Mouse (Mus musculus) macrophage (primary cell): ENCODE measurements around the gene Sfswap. TPM values are rescaled to one million over a fixed set of nuclear protein-coding genes. Genes with fewer than 3 reads are reported as not detected.
"Not testable (repeated sequence)": the region's sequence is repeated elsewhere in the genome, so short reads cannot be mapped to it uniquely, and the experiment has no call there.

ENCODE experiments used
- H3K27ac ChIP-seq: fragments of 350-480 bp; formaldehyde crosslinking; 2 replicates; pipeline ENCODE4 v1.9.0; 2021
- H3K36me3 ChIP-seq: fragments of 350-480 bp; formaldehyde crosslinking; 2 replicates; pipeline ENCODE4 v1.9.0; 2021; ENCODE audit errors: inconsistent target
- H3K4me3 ChIP-seq: fragments of 350-480 bp; formaldehyde crosslinking; 2 replicates; pipeline ENCODE4 v1.9.0; 2021; ENCODE audit errors: inconsistent target
- H3K79me2 ChIP-seq: fragments of 350-480 bp; formaldehyde crosslinking; 2 replicates; pipeline ENCODE4 v1.9.0; 2021; ENCODE audit errors: inconsistent target
- WGBS: methylation state at CpG from one replicate; pipeline ENCODE4 v1.1.7; 2026; ENCODE audit warnings: inconsistent platforms; ENCODE audit not compliant: missing documents; 5-methylcytosine and 5-hydroxymethylcytosine counted together
- polyA plus RNA-seq: library from polyadenylated mRNA; stranded (reverse); fragments of 250-400 nt; gene quantifications from 3 replicates; pipeline ENCODE4 v1.2.4, GENCODE M21; 2018; ENCODE audit warnings: inconsistent platforms
- total RNA-seq, 78 experiments: library from RNA; depleted of rRNA; stranded (reverse); fragments of 250-400 nt; gene quantifications; 1 replicate in 9 of 78; 2 replicates in 24 of 78; 3 replicates in 43 of 78; 4 replicates in 2 of 78; pipeline ENCODE4 v1.2.4; 2018; ENCODE audit warnings: inconsistent platforms in 56 of 78

The Sfswap gene
- total RNA-seq (2018; cell fraction: chromatin; rRNA removed), result 100 to 1,000 TPM; 303 to 487 (median 343) TPM
- 10 to 100 TPM; 21.7 to 45.7 (median 29.6) TPM for total RNA-seq (2018; cell fraction: cytosol; rRNA removed)
- total RNA-seq (2018; cell fraction: nucleus; rRNA removed), result 100 to 1,000 TPM; 130 to 321 (median 178) TPM
- 25.2 to 54.6 TPM (median 31.2 TPM) in 3 replicates for polyA plus RNA-seq

- peak within 1 kb of the TSS; percentile 83 for H3K4me3 ChIP-seq
- peak within 1 kb of the TSS; percentile 93 for H3K27ac ChIP-seq
- peaks cover 33% of the 10 kb centered on the region for H3K79me2 ChIP-seq
- peaks cover 21% of the 10 kb centered on the region for H3K36me3 ChIP-seq
- under 1% methylated on average over 66 of the region's 66 CpGs for WGBS
These were observed at the start of gene Sfswap for GRCm38 (mm10) chr5:129500722-129501634. Gene Sfswap, plus strand, starts transcription at chr5:129501221.

GRCm38 (mm10) chr5:129452561-129452960, 48.5 kb upstream of the Sfswap start:
- Histone ChIP-seq H3K4me3 (no peak overlapping the region), H3K36me3 (no peaks in the 10 kb centered on the region), H3K27ac (no peak overlapping the region), H3K79me2 (no peaks in the 10 kb centered on the region)
- 56% methylated on average over 3 of the region's 3 CpGs for WGBS

GRCm38 (mm10) chr5:129454802-129455528, 46.1 kb upstream of the Sfswap start:
- Histone ChIP-seq H3K79me2 (no peaks in the 10 kb centered on the region), H3K4me3 (no peak overlapping the region), H3K36me3 (no peaks in the 10 kb centered on the region), H3K27ac (no peak overlapping the region)
- 14% methylated on average over 13 of the region's 13 CpGs for WGBS

- 32% methylated on average over 2 of the region's 2 CpGs for WGBS
- H3K4me3 ChIP-seq, result no peak overlapping the region
- no peaks in the 10 kb centered on the region for H3K36me3 ChIP-seq
- H3K27ac ChIP-seq, result no peak overlapping the region
- no peaks in the 10 kb centered on the region for H3K79me2 ChIP-seq
These were observed 45.5 kb upstream of the Sfswap start for GRCm38 (mm10) chr5:129455529-129455896.

DNA sequence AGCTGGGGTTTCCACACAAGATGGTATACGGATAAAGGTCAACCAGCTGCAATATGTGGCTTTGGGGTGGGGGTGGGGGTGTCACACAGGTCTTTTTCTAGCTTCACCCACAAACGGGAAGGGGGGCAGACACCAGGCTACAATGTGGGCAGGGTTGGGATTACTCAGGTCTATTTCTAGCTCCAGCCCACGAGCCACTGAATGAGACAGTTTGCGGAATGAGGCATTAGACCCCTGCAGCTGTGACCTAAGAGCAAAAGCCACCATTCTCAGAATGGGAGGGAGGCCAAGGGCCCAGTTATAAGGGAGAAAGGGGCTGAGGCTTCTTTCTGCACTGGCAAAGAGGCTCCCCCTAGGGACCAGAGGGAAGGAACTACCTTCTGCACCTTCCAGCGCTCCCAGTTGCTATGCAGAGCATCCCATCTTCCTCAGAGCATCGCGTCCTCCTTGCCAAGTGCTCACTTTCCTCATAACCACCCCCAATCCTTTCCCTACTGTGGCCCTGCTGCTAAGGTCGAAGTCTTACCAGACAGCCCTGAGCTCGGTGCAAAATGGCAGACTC, 44.4 kb upstream of the Sfswap start:
- Histone ChIP-seq H3K79me2 (no peaks in the 10 kb centered on the region), H3K27ac (no peak overlapping the region), H3K36me3 (no peaks in the 10 kb centered on the region), H3K4me3 (no peak overlapping the region)
- 39% methylated on average over 9 of the region's 9 CpGs for WGBS

DNA sequence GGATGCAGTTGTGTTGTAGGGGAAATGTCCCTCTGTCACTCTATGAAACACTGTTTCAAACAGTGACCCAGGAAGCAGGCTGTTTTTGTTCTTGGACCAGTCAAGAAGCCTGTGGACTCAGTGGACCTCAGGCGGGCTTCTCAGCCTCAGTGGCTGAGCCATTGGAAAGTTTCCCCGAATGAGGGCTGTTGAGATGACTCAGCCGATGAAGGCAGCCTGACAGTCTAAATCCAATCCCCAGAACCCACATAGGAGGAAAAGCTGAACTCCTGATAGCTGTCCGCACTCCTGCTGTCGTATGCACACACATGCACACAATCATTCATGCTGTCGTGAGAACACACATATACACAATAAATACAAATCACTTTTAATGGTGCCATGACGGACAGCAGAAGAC, 42.9 kb upstream of the Sfswap start:
- H3K27ac ChIP-seq, result no peak overlapping the region
- 69% methylated on average over 7 of the region's 7 CpGs for WGBS
- no peak overlapping the region for H3K4me3 ChIP-seq
- H3K79me2 ChIP-seq, result no peaks in the 10 kb centered on the region
- H3K36me3 ChIP-seq, result no peaks in the 10 kb centered on the region

DNA sequence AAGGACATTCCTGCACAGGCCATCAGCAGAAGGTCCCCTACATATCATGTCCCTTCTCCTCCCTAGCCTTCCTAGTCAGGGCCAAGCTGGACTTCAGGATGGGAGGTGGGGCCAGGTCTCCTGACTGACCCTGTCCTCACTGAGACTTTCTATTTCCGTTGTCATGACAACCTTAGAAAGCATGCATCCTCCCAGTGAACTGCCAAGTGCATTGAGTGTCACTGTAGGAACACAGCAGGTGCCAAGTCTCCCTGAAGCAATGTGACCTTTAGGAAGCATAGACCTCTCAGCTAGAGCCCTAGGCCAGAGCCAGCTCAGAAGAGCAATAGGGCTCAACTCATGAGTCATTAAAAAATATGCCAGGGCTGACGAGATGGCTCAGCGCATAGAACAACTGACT, 42.5 kb upstream of the Sfswap start:
- no peak overlapping the region for H3K27ac ChIP-seq
- no peak overlapping the region for H3K4me3 ChIP-seq
- 80% methylated on average over 3 of the region's 3 CpGs for WGBS
- H3K79me2 ChIP-seq, result no peaks in the 10 kb centered on the region
- no peaks in the 10 kb centered on the region for H3K36me3 ChIP-seq

- no peaks in the 10 kb centered on the region for H3K79me2 ChIP-seq
- no peak overlapping the region for H3K27ac ChIP-seq
- no peak overlapping the region for H3K4me3 ChIP-seq
- no peaks in the 10 kb centered on the region for H3K36me3 ChIP-seq
- 85% methylated on average over 10 of the region's 11 CpGs for WGBS
These were observed 40.1 kb upstream of the Sfswap start for GRCm38 (mm10) chr5:129460798-129461476.

DNA sequence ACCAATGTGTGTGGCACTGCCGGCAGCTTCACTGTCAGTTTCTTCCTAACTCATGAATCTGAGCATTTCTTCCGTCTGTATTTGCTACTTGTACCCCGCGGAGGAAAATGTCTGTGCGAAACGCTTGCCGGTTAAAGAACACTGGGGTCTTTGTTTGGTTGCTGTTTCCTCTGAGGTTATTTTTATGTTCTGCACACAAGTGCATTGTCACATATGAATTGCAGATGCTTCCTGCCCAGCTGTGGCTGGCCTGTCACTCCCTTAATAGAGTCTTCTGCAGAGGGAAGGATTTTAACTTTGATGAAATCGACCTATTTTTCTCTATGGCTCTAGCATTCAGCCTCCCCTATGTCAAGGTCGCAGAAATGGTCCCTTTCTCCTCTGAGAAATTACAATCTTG, 37.4 kb upstream of the Sfswap start:
- not testable (repeated sequence) for H3K27ac ChIP-seq, H3K36me3 ChIP-seq, H3K4me3 ChIP-seq, H3K79me2 ChIP-seq
- 10% methylated on average over 8 of the region's 9 CpGs for WGBS

GRCm38 (mm10) chr5:129465788-129466187, 35.2 kb upstream of the Sfswap start:
- 83% methylated on average over 2 of the region's 2 CpGs for WGBS
- no peaks in the 10 kb centered on the region for H3K79me2 ChIP-seq
- no peak overlapping the region for H3K27ac ChIP-seq
- no peaks in the 10 kb centered on the region for H3K36me3 ChIP-seq
- H3K4me3 ChIP-seq, result no peak overlapping the region

DNA sequence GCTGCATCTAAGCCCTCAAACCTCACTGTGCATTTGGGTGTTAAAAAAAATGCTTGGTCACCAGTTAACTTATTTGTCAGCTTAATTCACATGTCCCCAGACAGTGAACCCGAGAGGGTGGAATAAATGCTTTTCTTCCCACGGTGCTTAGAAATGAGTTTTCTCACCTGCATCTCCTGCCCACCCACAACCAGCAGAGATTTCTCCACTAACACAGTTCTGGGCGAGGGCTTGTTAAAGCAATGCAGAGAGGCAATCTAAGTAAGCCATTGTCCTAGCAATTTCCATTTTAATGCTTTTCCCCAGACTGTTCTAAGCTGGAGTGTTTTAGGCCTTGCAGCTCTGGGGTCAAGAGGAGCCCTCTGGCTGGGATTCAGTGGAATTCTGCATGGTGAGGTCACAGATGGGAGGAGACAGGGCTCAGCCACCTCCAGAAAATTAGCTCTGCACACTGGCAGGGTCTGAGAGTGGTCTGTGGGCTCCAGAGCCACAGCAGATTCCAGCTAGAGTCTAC, 25.4 kb upstream of the Sfswap start:
- Histone ChIP-seq H3K4me3 (no peak overlapping the region), H3K27ac (no peak overlapping the region)
- 76% methylated on average over 3 of the region's 3 CpGs for WGBS

GRCm38 (mm10) chr5:129489879-129490278, 11.1 kb upstream of the Sfswap start:
- no peaks in the 10 kb centered on the region for H3K36me3 ChIP-seq
- H3K79me2 ChIP-seq, result no peaks in the 10 kb centered on the region
- no peak overlapping the region for H3K4me3 ChIP-seq
- H3K27ac ChIP-seq, result no peak overlapping the region
- 18% methylated on average over 10 of the region's 10 CpGs for WGBS

More for the DNA sequence above, 25.4 kb upstream of the Sfswap start:
- no peaks in the 10 kb centered on the region for H3K79me2 ChIP-seq
- H3K36me3 ChIP-seq, result no peaks in the 10 kb centered on the region

DNA sequence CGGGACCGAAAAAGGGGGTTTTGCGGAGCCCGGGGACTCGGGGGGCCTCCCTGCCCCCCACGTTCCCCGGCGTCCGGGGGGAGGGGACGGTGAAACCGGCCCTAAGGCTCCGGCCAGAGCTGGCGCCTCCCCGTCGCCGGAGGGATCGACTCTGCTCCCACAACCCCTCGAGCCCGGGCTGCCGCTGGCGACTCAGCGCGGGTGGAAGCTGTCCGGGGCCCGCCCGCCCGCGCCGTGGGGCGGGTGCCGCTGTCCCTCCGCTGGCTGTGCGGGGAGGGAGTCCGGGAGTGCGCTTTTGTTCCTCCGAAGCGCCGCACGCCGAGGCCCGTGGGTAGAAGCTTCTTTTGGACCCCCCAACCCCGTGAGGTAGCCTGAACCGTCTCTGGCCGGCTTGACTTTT, 650 bp downstream of the Sfswap start:
- WGBS, result under 1% methylated on average over 44 of the region's 44 CpGs
- Histone ChIP-seq H3K36me3 (peaks cover 28% of the 10 kb centered on the region), H3K79me2 (peaks cover 33% of the 10 kb centered on the region), H3K4me3 (peak overlapping the region; percentile 83), H3K27ac (peak overlapping the region; percentile 93; the same call in 1 of the 2 replicates)

DNA sequence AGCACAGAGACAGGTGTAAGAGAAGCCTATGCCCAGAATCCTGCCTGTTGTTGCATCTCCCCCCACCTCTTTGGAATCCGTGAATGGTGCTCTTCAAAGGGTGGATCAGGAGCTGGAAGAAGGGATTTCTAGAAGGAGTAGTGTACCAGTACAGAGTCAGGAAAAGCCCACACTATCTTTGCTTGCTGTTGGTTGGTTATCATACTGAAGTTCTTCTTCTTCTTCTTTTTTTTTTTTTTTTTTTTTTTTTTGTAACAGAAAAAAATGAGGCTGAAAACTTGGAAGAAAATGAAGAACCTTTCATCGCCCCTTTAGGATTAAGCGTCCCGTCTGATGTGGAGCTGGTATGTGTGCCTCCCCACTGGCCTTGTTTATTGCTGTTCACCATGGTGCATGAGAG, 5.9 kb downstream of the Sfswap start:
- H3K79me2 ChIP-seq, result peaks cover 49% of the 10 kb centered on the region
- 100% methylated on average over 3 of the region's 4 CpGs for WGBS
- H3K4me3 ChIP-seq, result no peak overlapping the region

More for the DNA sequence above, 5.9 kb downstream of the Sfswap start:
- Histone ChIP-seq H3K27ac (no peak overlapping the region), H3K36me3 (peaks cover 73% of the 10 kb centered on the region)
